Mouse (Mus musculus): ENCODE data around the gene Acin1. TPM values are rescaled to one million over a fixed set of nuclear protein-coding genes. Genes with fewer than 3 reads are reported as not detected.
A peak's percentile ranks its signal among the peaks of the same experiment; 100 is the strongest.

Gene Acin1
- polyA plus RNA-seq, 1 experiment = 76.4 TPM

GRCm38 (mm10) chr14:54644294-54644693 lies 42.4 kb downstream of the Acin1 start:
- peaks cover 65% of the 10 kb centered on the region for H3K36me3 ChIP-seq (ENCODE audit: control insufficient read depth, insufficient read depth, low read length)
- 89% methylated on average over 9 of the region's 9 CpGs for WGBS
- no peak for TF ChIP-seq CTCF (IDR thresholded peaks at IDR 0.05; ENCODE audit: extremely low read depth, insufficient read length, insufficient replicate concordance, low read depth, low read length)
- TF ChIP-seq POLR2A (IDR thresholded peaks at IDR 0.05; ENCODE audit: low read depth, low read length) = no peak

GRCm38 (mm10) chr14:54643011-54643410 lies 43.7 kb downstream of the Acin1 start:
- TF ChIP-seq POLR2A (IDR thresholded peaks at IDR 0.05; ENCODE audit: low read depth, low read length) (no peak), CTCF (IDR thresholded peaks at IDR 0.05; ENCODE audit: extremely low read depth, insufficient read length, insufficient replicate concordance, low read depth, low read length) (no peak)
- H3K36me3 ChIP-seq (ENCODE audit: control insufficient read depth, insufficient read depth, low read length) = peaks cover 54% of the 10 kb centered on the region
- 88% methylated on average over 2 of the region's 2 CpGs for WGBS

More at GRCm38 (mm10) chr14:54644294-54644693, 42.4 kb downstream of the Acin1 start:
- no peak overlapping the region for H3K4me3 ChIP-seq (ENCODE audit: low read depth, low read length)
- H3K27ac ChIP-seq (ENCODE audit: insufficient read depth, low read depth, low read length) = no peak overlapping the region
- H3K4me1 ChIP-seq (ENCODE audit: control insufficient read depth, insufficient read depth, insufficient read length, low read length) = no peaks in the 10 kb centered on the region; the same call in 1 of the 2 replicates
- H3K27me3 ChIP-seq (ENCODE audit: control insufficient read depth, insufficient read depth, low read length) = no peaks in the 10 kb centered on the region

GRCm38 (mm10) chr14:54642224-54642944 lies 44.3 kb downstream of the Acin1 start:
- TF ChIP-seq POLR2A (IDR thresholded peaks at IDR 0.05; ENCODE audit: low read depth, low read length) (no peak), CTCF (IDR thresholded peaks at IDR 0.05; ENCODE audit: extremely low read depth, insufficient read length, insufficient replicate concordance, low read depth, low read length) (no peak)
- Histone ChIP-seq H3K36me3 (ENCODE audit: control insufficient read depth, insufficient read depth, low read length) (peaks cover 51% of the 10 kb centered on the region), H3K4me3 (ENCODE audit: low read depth, low read length) (no peak overlapping the region), H3K4me1 (ENCODE audit: control insufficient read depth, insufficient read depth, insufficient read length, low read length) (no peaks in the 10 kb centered on the region; the same call in 1 of the 2 replicates), H3K27me3 (ENCODE audit: control insufficient read depth, insufficient read depth, low read length) (no peaks in the 10 kb centered on the region), H3K27ac (ENCODE audit: insufficient read depth, low read depth, low read length) (no peak overlapping the region)
- 91% methylated on average over 25 of the region's 25 CpGs for WGBS

More at GRCm38 (mm10) chr14:54643011-54643410, 43.7 kb downstream of the Acin1 start:
- H3K27ac ChIP-seq (ENCODE audit: insufficient read depth, low read depth, low read length) = no peak overlapping the region
- H3K4me3 ChIP-seq (ENCODE audit: low read depth, low read length) = no peak overlapping the region
- no peaks in the 10 kb centered on the region for H3K27me3 ChIP-seq (ENCODE audit: control insufficient read depth, insufficient read depth, low read length)
- H3K4me1 ChIP-seq (ENCODE audit: control insufficient read depth, insufficient read depth, insufficient read length, low read length) = no peaks in the 10 kb centered on the region; the same call in 1 of the 2 replicates

GRCm38 (mm10) chr14:54641305-54641969 lies 45.3 kb downstream of the Acin1 start, which contains the start of gene Cdh24:
Gene Cdh24, minus strand, starts transcription at chr14:54641364.
- H3K4me1 ChIP-seq (ENCODE audit: control insufficient read depth, insufficient read depth, insufficient read length, low read length) = no peaks in the 10 kb centered on the region; the same call in 1 of the 2 replicates
- peaks cover 43% of the 10 kb centered on the region for H3K36me3 ChIP-seq (ENCODE audit: control insufficient read depth, insufficient read depth, low read length)
- H3K27me3 ChIP-seq (ENCODE audit: control insufficient read depth, insufficient read depth, low read length) = no peaks in the 10 kb centered on the region
- WGBS = under 1% methylated on average over 52 of the region's 52 CpGs
- peak; percentile 36; the same call in 1 of the 2 replicates for TF ChIP-seq POLR2A (IDR thresholded peaks at IDR 0.05; ENCODE audit: low read depth, low read length)
- peak; percentile 81; the same call in 1 of the 2 replicates for TF ChIP-seq CTCF (IDR thresholded peaks at IDR 0.05; ENCODE audit: extremely low read depth, insufficient read length, insufficient replicate concordance, low read depth, low read length)
- peak within 1 kb of the TSS; percentile 82 for H3K4me3 ChIP-seq (ENCODE audit: low read depth, low read length)
- H3K27ac ChIP-seq (ENCODE audit: insufficient read depth, low read depth, low read length) = no peak within 1 kb of the TSS

GRCm38 (mm10) chr14:54640946-54641304 lies 45.8 kb downstream of the Acin1 start, which contains the start of gene Gm17606:
Gene Gm17606, plus strand, starts transcription at chr14:54640952.
- Histone ChIP-seq H3K36me3 (ENCODE audit: control insufficient read depth, insufficient read depth, low read length) (peaks cover 38% of the 10 kb centered on the region), H3K4me3 (ENCODE audit: low read depth, low read length) (peak within 1 kb of the TSS; percentile 82), H3K4me1 (ENCODE audit: control insufficient read depth, insufficient read depth, insufficient read length, low read length) (no peaks in the 10 kb centered on the region; the same call in 1 of the 2 replicates), H3K27me3 (ENCODE audit: control insufficient read depth, insufficient read depth, low read length) (no peaks in the 10 kb centered on the region), H3K27ac (ENCODE audit: insufficient read depth, low read depth, low read length) (no peak within 1 kb of the TSS)
- WGBS = 3% methylated on average over 26 of the region's 28 CpGs
- TF ChIP-seq CTCF (IDR thresholded peaks at IDR 0.05; ENCODE audit: extremely low read depth, insufficient read length, insufficient replicate concordance, low read depth, low read length) = no peak
- TF ChIP-seq POLR2A (IDR thresholded peaks at IDR 0.05; ENCODE audit: low read depth, low read length) = no peak

GRCm38 (mm10) chr14:54640121-54640520 lies 46.6 kb downstream of the Acin1 start:
- H3K36me3 ChIP-seq (ENCODE audit: control insufficient read depth, insufficient read depth, low read length) = peaks cover 30% of the 10 kb centered on the region
- TF ChIP-seq POLR2A (IDR thresholded peaks at IDR 0.05; ENCODE audit: low read depth, low read length) = no peak
- TF ChIP-seq CTCF (IDR thresholded peaks at IDR 0.05; ENCODE audit: extremely low read depth, insufficient read length, insufficient replicate concordance, low read depth, low read length) = no peak
- no peak overlapping the region for H3K27ac ChIP-seq (ENCODE audit: insufficient read depth, low read depth, low read length)
- 67% methylated on average over 4 of the region's 4 CpGs for WGBS
- H3K27me3 ChIP-seq (ENCODE audit: control insufficient read depth, insufficient read depth, low read length) = no peaks in the 10 kb centered on the region
- no peak overlapping the region for H3K4me3 ChIP-seq (ENCODE audit: low read depth, low read length)
- no peaks in the 10 kb centered on the region; the same call in 1 of the 2 replicates for H3K4me1 ChIP-seq (ENCODE audit: control insufficient read depth, insufficient read depth, insufficient read length, low read length)

- H3K4me1 ChIP-seq (ENCODE audit: control insufficient read depth, insufficient read depth, insufficient read length, low read length) = no peaks in the 10 kb centered on the region; the same call in 1 of the 2 replicates
- 68% methylated on average over 5 of the region's 5 CpGs for WGBS
- H3K4me3 ChIP-seq (ENCODE audit: low read depth, low read length) = no peak overlapping the region
- no peak for TF ChIP-seq POLR2A (IDR thresholded peaks at IDR 0.05; ENCODE audit: low read depth, low read length)
- no peak for TF ChIP-seq CTCF (IDR thresholded peaks at IDR 0.05; ENCODE audit: extremely low read depth, insufficient read length, insufficient replicate concordance, low read depth, low read length)
- no peak overlapping the region for H3K27ac ChIP-seq (ENCODE audit: insufficient read depth, low read depth, low read length)
- H3K36me3 ChIP-seq (ENCODE audit: control insufficient read depth, insufficient read depth, low read length) = peaks cover 12% of the 10 kb centered on the region
- no peaks in the 10 kb centered on the region for H3K27me3 ChIP-seq (ENCODE audit: control insufficient read depth, insufficient read depth, low read length)
Measured at GRCm38 (mm10) chr14:54638210-54638609, 48.5 kb downstream of the Acin1 start.

Measured in small intestine, adult 2 months (tissue).